Mouse (Mus musculus) adrenal gland, postnatal 10 days (tissue): Measurements from ENCODE around the gene Ube4b. TPM values are rescaled to one million over a fixed set of nuclear protein-coding genes. Genes with fewer than 3 reads are reported as not detected.
A peak's percentile ranks its signal among the peaks of the same experiment; 100 is the strongest.

Experiments used
- DNase-seq: peaks from one replicate; pipeline ENCODE4 v3.0.0; 2021; ENCODE audit warnings: mixed read lengths
- total RNA-seq, 2 experiments: library from RNA; stranded (reverse); gene quantifications; 2 replicates each; pipeline ENCODE4 v1.2.3; 2021

Ube4b gene
- total RNA-seq, 2 experiments from 2014 or later: 73.0 to 80.0 TPM

GRCm38 (mm10) chr4:149394292-149394691, 32.3 kb downstream of the Ube4b start:
- no peak for DNase-seq

DNA sequence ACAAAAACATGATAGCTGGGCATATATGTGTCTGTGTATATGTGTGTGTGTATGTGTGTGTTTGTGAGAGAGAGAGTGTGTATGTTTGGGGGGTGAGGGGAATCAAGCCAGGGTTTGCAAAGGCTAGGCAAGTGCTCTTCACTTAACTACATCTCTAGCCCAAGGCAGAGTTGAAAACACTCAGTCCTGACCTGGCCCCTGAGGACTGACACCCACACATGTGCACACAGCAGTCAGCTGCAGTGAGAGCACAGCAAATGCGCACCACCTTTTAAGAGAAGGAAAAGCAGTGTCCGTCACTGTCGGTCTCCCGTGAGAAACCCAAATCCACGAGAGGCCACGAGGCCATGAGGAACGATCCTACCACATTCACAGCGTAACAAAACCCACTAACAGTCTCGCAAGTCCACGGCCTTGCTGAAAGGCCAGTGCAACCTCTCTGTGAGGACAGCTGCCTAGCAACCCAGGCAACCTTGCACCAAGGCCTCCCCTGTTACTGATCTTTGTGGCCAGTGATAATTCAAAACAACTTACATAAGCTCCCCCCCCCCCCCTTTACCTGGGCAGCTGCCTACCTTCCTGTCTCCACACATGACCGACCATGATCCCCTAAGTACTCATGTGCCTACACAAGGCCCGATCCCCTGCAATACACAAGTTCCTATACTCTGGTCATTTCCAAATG, 33.1 kb downstream of the Ube4b start:
- DNase-seq: peak; percentile 72

DNA sequence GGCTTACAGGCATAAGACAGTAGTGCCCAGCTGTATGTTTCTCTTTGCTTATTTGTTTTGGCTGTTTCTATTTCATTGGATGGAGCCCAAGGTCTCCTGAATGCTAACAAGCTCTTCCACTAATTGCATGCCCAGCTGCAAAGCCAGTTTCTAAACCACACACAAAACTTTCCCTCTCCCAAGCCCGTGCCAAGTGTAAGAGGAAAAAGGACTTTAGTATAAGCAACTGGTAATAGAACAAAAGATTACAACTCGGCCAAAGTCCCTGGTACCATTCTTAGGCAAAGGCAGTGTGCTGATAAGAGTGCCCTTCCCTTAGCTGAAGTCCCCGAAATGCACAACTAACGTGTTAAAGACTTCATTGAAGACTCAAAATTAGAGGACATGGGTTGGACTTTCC, 34.2 kb downstream of the Ube4b start:
- DNase-seq: no peak

DNA sequence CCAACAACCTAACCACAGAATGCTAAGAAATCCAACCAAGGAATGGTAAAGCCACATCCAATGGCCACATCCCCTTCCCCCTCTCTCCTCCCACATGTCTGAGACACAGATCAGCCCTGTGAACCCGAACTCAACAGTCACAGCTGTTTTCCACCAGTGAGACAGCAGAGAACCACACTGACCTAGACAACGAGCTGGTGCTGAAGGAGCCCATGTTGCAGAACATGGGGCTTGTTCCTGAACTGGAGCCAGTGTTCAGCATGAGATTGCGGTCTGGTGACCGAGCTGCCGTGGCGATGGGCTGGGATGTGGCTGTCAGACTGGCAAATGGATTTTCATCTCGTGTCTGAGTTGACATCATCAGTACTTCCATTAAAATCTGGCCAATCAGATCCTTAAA, 45.5 kb downstream of the Ube4b start:
- no peak for DNase-seq

GRCm38 (mm10) chr4:149379881-149380280, 46.7 kb downstream of the Ube4b start:
- DNase-seq: no peak

- no peak for DNase-seq
Observed at GRCm38 (mm10) chr4:149378819-149379218, 47.7 kb downstream of the Ube4b start.

DNA sequence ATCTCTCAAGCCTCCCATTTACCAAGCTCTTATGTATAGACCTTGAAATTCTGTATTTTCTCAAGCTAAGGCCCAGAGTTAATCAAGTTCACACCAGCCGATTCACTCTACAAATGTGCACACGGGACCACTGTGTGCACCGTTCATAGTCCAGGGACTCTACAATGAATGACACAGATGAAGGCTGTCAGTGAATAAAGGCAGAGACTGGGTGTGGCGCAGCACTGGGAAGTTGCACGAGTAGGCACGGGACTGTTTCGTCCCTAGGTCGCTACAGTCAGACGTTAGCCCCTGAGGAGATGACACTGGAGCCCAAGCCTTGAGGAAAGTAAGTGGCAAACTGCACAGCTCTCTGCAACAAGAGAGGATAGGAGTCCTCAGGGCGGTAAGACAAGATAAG, 50.5 kb downstream of the Ube4b start:
- no peak for DNase-seq

GRCm38 (mm10) chr4:149374662-149375061, 51.9 kb downstream of the Ube4b start:
- no peak for DNase-seq

GRCm38 (mm10) chr4:149373927-149374326, 52.6 kb downstream of the Ube4b start:
- DNase-seq: no peak

- peak; percentile 74 for DNase-seq
Observed at GRCm38 (mm10) chr4:149373431-149373830, 53.1 kb downstream of the Ube4b start.

GRCm38 (mm10) chr4:149365702-149366370, 60.7 kb downstream of the Ube4b start:
- DNase-seq: no peak

- DNase-seq: peak; percentile 41
Observed at GRCm38 (mm10) chr4:149364896-149365295, 61.7 kb downstream of the Ube4b start.

GRCm38 (mm10) chr4:149361051-149361450, 65.5 kb downstream of the Ube4b start:
- DNase-seq: no peak

GRCm38 (mm10) chr4:149360647-149361046, 65.9 kb downstream of the Ube4b start:
- DNase-seq: no peak

GRCm38 (mm10) chr4:149357982-149358381, 68.6 kb downstream of the Ube4b start:
- DNase-seq: no peak

DNA sequence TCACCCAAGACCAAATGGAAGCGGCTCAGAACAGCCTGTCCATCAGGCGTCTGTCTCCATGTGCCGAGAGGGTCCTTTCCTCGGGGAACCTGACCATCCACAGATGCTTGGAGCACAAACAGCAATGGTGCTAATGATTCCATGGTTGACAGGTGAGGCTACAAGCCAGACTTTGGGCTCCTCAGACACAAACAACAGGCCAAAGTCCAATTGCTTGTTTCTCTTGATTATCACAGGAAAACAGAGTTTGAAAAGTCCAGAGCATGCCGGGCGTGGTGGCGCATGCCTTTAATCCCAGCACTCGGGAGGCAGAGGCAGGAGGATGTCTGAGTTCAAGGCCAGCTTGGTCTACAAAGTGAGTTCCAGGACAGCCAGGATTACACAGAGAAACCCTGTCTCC, 71.9 kb downstream of the Ube4b start:
- no peak for DNase-seq

DNA sequence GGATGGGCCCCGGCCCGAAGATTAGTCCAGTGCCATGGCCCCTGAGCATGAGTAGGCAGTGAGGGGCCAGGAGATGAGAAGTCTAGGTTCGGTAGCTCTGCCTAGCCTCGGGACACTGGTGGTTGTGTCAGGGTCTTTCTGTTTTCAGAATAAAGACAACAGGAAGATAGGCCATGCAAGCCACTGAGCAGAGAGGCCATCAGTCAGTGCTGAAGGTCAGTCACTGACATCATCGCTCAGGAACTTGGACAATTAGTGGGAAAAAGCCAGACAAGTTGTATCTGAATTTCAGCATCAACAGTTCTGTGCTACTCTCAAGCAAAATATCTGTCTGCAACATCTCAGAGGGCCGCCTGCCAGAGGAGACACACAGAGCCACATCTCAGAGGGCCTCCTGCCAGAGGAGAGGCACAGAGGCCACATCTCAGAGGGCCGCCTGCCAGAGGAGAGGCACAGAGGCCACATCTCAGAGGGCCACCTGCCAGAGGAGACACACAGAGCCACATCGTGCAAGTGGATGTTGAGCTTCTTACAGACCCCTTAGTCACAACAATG, 74.9 kb downstream of the Ube4b start:
- peak; percentile 65 for DNase-seq

GRCm38 (mm10) chr4:149348963-149349362, 77.6 kb downstream of the Ube4b start:
- DNase-seq: no peak

GRCm38 (mm10) chr4:149345873-149346272, 80.7 kb downstream of the Ube4b start:
- DNase-seq: no peak

DNA sequence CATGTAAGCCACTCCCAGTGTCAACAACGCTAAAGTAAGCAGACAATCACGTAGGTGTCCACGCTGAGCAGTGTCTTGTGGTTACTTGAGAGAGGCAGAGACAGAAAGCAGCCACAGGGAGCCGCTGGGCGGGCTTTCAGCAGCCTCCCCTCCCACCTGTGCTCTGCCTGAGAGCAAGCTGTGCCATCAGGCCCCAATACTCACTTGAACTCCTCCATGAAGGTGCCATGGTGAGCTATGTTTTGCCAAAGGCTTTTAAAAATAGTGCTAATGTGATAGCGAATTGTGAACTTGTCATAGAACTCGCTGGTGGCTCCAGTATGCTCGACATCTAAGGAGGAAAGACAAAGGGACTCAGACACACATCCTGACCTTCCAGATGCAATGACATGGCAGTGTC, 82.2 kb downstream of the Ube4b start:
- no peak for DNase-seq

DNA sequence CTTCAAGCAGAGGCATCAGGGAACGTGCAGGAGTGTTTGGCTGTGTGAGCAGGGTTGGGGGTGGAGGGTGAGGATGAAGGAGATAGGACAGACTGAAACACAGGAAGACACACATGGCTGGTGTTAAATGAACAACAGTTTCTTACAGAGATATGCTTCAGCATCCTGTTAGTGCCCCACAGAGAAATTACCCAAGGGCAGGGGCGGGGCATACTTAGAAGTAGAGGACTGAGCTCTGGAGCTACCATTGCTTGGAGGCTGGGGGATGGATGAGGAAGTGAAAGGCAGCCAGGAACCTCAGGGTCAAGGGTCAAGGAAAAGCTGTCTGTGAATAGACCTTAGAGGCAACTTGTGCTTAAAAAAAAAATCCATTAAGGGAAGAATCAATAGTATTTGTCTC, 85.9 kb downstream of the Ube4b start:
- DNase-seq: no peak

DNA sequence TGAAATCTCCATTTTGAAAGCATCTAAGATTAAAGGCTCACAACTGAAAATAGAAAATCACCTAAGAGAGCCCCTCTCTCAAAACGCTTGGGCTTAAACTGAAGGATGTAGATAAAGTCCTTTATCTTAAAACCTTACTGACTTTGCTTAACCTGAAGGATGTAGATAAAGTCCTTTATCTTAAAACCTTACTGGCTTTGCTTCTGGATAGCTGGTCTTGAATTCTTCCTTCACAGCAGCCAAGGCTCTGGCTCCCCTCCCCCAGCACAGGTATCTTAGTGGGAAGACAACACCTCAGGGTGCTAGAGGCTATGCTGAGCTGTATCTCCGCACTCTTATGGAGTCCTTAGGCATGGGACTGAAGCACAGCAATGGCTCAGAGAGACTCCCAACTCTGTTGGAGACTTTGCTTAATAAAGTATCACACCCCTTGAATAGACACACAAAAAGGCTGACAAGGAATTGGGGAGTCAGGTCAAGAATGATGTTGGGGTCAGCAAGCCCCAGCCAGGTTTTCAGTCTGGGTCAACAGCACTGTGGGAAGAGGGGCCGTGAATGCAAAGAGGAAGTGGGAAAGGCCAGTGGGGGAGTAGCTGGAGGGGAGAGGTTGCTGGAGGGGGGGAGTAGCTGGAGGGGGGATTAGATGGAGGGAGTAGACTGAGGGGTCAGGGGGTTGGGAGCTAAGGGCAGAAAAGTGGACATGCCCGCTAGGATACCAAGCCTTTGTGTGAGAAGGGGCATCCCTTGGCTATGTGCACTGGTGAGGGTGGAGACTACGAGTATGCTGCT, 86.9 kb downstream of the Ube4b start:
- no peak for DNase-seq

GRCm38 (mm10) chr4:149338137-149338536, 88.4 kb downstream of the Ube4b start:
- DNase-seq: no peak
